Comparison of ENCODE assay signal across 23 mouse cellular contexts in the genomic region with DNA sequence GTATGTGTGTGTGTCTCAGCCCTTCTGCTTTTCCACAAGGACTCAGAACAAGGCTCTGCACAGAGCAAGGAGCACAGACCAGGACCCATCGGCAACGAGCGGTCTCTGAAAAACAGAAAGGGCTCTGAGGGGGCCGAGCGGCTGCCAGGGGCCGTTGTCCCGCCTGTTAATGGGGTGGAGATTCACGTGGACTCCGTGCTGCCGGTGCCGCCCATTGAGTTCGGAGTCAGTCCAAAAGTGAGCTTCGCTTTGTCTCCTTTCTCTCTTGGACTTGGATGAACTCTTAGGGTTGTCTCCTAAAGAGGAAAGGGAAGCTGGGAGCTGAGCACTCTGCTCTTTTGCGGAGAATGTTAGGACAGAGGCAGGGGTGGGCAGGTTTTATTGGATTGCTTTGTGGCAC. TPM values are rescaled to one million over a fixed set of nuclear protein-coding genes. Genes with fewer than 3 reads are reported as not detected.
DNase-seq lines count a peak whose midpoint lies in the region; TF ChIP-seq lines count a peak whose summit lies in the region.
"Had no signal": no experiment of that assay in that cellular context is flagged by ENCODE, and none has a peak within 500 bp of the region (broad histone marks: within the 10 kb centered on the region; RNA-seq: fewer than 3 reads in every experiment).

No protein-coding gene starts in this region.

- no peaks in the 10 kb centered on the region for H3K27me3 ChIP-seq in cerebellum, adult 2 months (ENCODE audit: control insufficient read depth, insufficient read depth, low read length)
- H3K27me3 ChIP-seq in E14TG2a.4 (ENCODE audit: insufficient read depth, low read length) = no peaks in the 10 kb centered on the region
- H3K27me3 ChIP-seq: embryonic facial prominence, embryonic 12.5 days; embryonic facial prominence, embryonic 15.5 days; heart, embryonic 13.5 days; hindbrain, embryonic 12.5 days; hindbrain, embryonic 15.5 days; Patski had no signal

- WGBS in cerebellum, adult 2 months = 87% methylated on average over 14 of the region's 14 CpGs

- DNase-seq in cerebellum, adult 2 months = no peak
- no peak for DNase-seq in cerebellum, adult 8-10 months
- peak; percentile 59 for DNase-seq in kidney, adult 11 months
- no peak for DNase-seq in kidney, postnatal 10 days
- peak; percentile 73 for DNase-seq in kidney, adult 9 months
- DNase-seq in kidney, postnatal 4 days = no peak
- DNase-seq: adrenal gland, postnatal 36 days; cerebellum, adult 9-10 months; forebrain, postnatal 0 days; gastrocnemius, postnatal 10 days; gastrocnemius, postnatal 36 days; heart, postnatal 14 days; heart, postnatal 4 days had no signal

- no peaks in the 10 kb centered on the region for H3K9me3 ChIP-seq in E14TG2a.4 (ENCODE audit: low read length)
- H3K9me3 ChIP-seq: embryonic facial prominence, embryonic 12.5 days; embryonic facial prominence, embryonic 15.5 days; G1E; heart, embryonic 10.5 days; heart, embryonic 13.5 days; hindbrain, embryonic 12.5 days; hindbrain, embryonic 15.5 days had no signal

- peak overlapping the region; percentile 90 for H3K27ac ChIP-seq in cerebellum, adult 2 months (ENCODE audit: insufficient read depth, low read length)
- H3K27ac ChIP-seq: embryonic facial prominence, embryonic 12.5 days; embryonic facial prominence, embryonic 15.5 days; heart, adult 2 months; heart, embryonic 10.5 days; heart, embryonic 13.5 days; hindbrain, embryonic 12.5 days; hindbrain, embryonic 15.5 days had no signal

- no peak overlapping the region for H3K4me3 ChIP-seq in cerebellum, adult 2 months (replicated peaks; ENCODE audit: insufficient read depth, low read depth, low read length)
- peak overlapping the region; percentile 43 for H3K4me3 ChIP-seq in E14TG2a.4 (replicated peaks; ENCODE audit: low read length)
- H3K4me3 ChIP-seq: embryonic facial prominence, embryonic 12.5 days; embryonic facial prominence, embryonic 15.5 days; heart, adult 2 months; heart, embryonic 10.5 days; heart, embryonic 13.5 days; hindbrain, embryonic 12.5 days; hindbrain, embryonic 15.5 days had no signal

- TF ChIP-seq CTCF in cerebellum, adult 2 months (IDR thresholded peaks at IDR 0.05; ENCODE audit: borderline replicate concordance, insufficient read depth, low read depth, low read length) = no peak
- no peak for TF ChIP-seq CTCF in E14TG2a.4 (conservative IDR thresholded peaks at IDR 0.05; ENCODE audit: low read length)

- peaks cover 100% of the 10 kb centered on the region for H3K36me3 ChIP-seq in E14TG2a.4 (ENCODE audit: insufficient read depth, low read length)

- no peak for TF ChIP-seq POLR2A in cerebellum, adult 2 months (IDR thresholded peaks at IDR 0.05; ENCODE audit: borderline replicate concordance, insufficient read depth, low read length)

- peaks cover 36% of the 10 kb centered on the region for H3K4me1 ChIP-seq in cerebellum, adult 2 months (ENCODE audit: control insufficient read depth, insufficient read depth, low read length)
- peaks cover 64% of the 10 kb centered on the region for H3K4me1 ChIP-seq in E14TG2a.4 (replicated peaks; ENCODE audit: low read depth, low read length)
- H3K4me1 ChIP-seq: embryonic facial prominence, embryonic 12.5 days; embryonic facial prominence, embryonic 15.5 days; heart, embryonic 10.5 days; heart, embryonic 13.5 days; hindbrain, embryonic 12.5 days; hindbrain, embryonic 15.5 days had no signal

RNA-seq across cellular contexts. Expression of gene Pomt1, which starts 16.9 kb away (rescaled TPM):
- polyA plus RNA-seq in cerebellum, adult 2 months (2012; rRNA removed) = 23.1 and 23.9 TPM in 2 replicates

RNA-seq across cellular contexts. Expression of gene Uck1, which starts 40.5 kb away (rescaled TPM):
- 72.0 and 74.4 TPM in 2 replicates for polyA plus RNA-seq in cerebellum, adult 2 months (2012; rRNA removed)

Comparison
In these comparisons a context has a peak if more than half of its experiments do, and no peak if none do; other contexts are left out.
1. DNase-seq: peak in kidney, adult 11 months (single experiment) and kidney, adult 9 months (single experiment); none in cerebellum, adult 2 months (0 of 2), cerebellum, adult 8-10 months (single experiment), kidney, postnatal 10 days (single experiment) and kidney, postnatal 4 days (0 of 2).